Mouse (Mus musculus) megakaryocyte, embryonic 14.5 days (primary cell): ENCODE data around the gene Inip.

ENCODE experiments used
- FLI1 ChIP-seq: IDR thresholded peaks from 2 replicates; pipeline ENCODE4 v1.6.1; 2012; ENCODE audit warnings: low read length, inconsistent platforms, mixed read lengths
- GATA1 ChIP-seq: IDR thresholded peaks from 3 replicates; pipeline ENCODE4 v1.6.1; 2012; ENCODE audit warnings: mixed read lengths, low read length, inconsistent platforms, borderline replicate concordance

- no peak for TF ChIP-seq GATA1
- TF ChIP-seq FLI1, result no peak
These were observed 79.6 kb downstream of the Inip start for GRCm38 (mm10) chr4:59721811-59722210.
